Mouse (Mus musculus) embryonic facial prominence, embryonic 15.5 days (tissue): ENCODE measurements at regions not wholly inside any gene's neighbourhood (a gene's known extent, or its start where the extent isn't known, plus 50 kb on each side); places are given as distances from the start of the nearest gene placed in this dataset.

Experiments used
- ATAC-seq: fragments of 200-750 bp; cut with Nextera tagmentation; 2 replicates; pipeline ENCODE4 v1.8.0; 2017; ENCODE audit warnings: low read depth, moderate TSS enrichment; ENCODE audit not compliant: insufficient number of reproducible peaks, low FRiP score, low TSS enrichment
- H3K27ac ChIP-seq: fragments of 300-500 bp; sonication (generic); replicated peaks from 2 replicates; pipeline ENCODE4 v1.5.1; 2015; ENCODE audit warnings: mild to moderate bottlenecking, inconsistent platforms
- H3K27me3 ChIP-seq: fragments of 300-500 bp; sonication (generic); 2 replicates; pipeline ENCODE4 v1.6.1; 2015; ENCODE audit warnings: inconsistent platforms
- H3K36me3 ChIP-seq: fragments of 300-500 bp; sonication (generic); 2 replicates; pipeline ENCODE4 v1.6.1; 2015; ENCODE audit warnings: mild to moderate bottlenecking, inconsistent platforms
- H3K4me1 ChIP-seq: fragments of 300-500 bp; sonication (generic); 2 replicates; pipeline ENCODE4 v1.6.1; 2015; ENCODE audit warnings: inconsistent platforms
- H3K4me2 ChIP-seq: fragments of 300-500 bp; sonication (generic); replicated peaks from 2 replicates; pipeline ENCODE4 v1.6.1; 2015; ENCODE audit warnings: mild to moderate bottlenecking, inconsistent platforms
- H3K4me3 ChIP-seq: fragments of 300-500 bp; sonication (generic); replicated peaks from 2 replicates; pipeline ENCODE4 v1.5.1; 2015; ENCODE audit warnings: mild to moderate bottlenecking, inconsistent platforms
- H3K9ac ChIP-seq: fragments of 300-500 bp; sonication (generic); 2 replicates; pipeline ENCODE4 v1.6.1; 2015; ENCODE audit warnings: inconsistent platforms
- H3K9me3 ChIP-seq: fragments of 300-500 bp; sonication (generic); replicated peaks from 2 replicates; pipeline ENCODE4 v1.6.1; 2016; ENCODE audit warnings: inconsistent platforms
- WGBS: fragments of 180-500 bp; shearing (Covaris S2); methylation state at CpG from one replicate; pipeline ENCODE4 v1.1.7; 2015; 5-methylcytosine and 5-hydroxymethylcytosine counted together

- H3K4me2 ChIP-seq, result no peak overlapping the region
- no peaks in the 10 kb centered on the region for H3K9me3 ChIP-seq
- no peak overlapping the region for H3K9ac ChIP-seq
- WGBS, result 51% methylated on average over 7 of the region's 7 CpGs
- ATAC-seq, result no peak
- H3K27me3 ChIP-seq, result no peaks in the 10 kb centered on the region
- no peak overlapping the region for H3K4me3 ChIP-seq
- H3K27ac ChIP-seq, result no peak overlapping the region
- no peaks in the 10 kb centered on the region for H3K36me3 ChIP-seq
- no peaks in the 10 kb centered on the region for H3K4me1 ChIP-seq
Observed at GRCm38 (mm10) chr16:24177131-24177530, 188.5 kb upstream of the Bcl6 start.

- Histone ChIP-seq H3K4me2 (no peak overlapping the region), H3K9ac (no peak overlapping the region), H3K4me3 (no peak overlapping the region), H3K27me3 (no peaks in the 10 kb centered on the region), H3K27ac (no peak overlapping the region), H3K4me1 (no peaks in the 10 kb centered on the region), H3K36me3 (no peaks in the 10 kb centered on the region), H3K9me3 (no peaks in the 10 kb centered on the region)
- ATAC-seq, result no peak
- 55% methylated on average over 2 of the region's 2 CpGs for WGBS
Observed at GRCm38 (mm10) chr16:24176057-24176456, 187.4 kb upstream of the Bcl6 start.

- no peak overlapping the region for H3K27ac ChIP-seq
- no peak overlapping the region for H3K9ac ChIP-seq
- no peaks in the 10 kb centered on the region for H3K4me1 ChIP-seq
- no peak overlapping the region for H3K4me2 ChIP-seq
- no peak for ATAC-seq
- H3K36me3 ChIP-seq, result no peaks in the 10 kb centered on the region
- no peak overlapping the region for H3K4me3 ChIP-seq
- H3K27me3 ChIP-seq, result no peaks in the 10 kb centered on the region
- WGBS, result 65% methylated on average over 9 of the region's 9 CpGs
- no peaks in the 10 kb centered on the region for H3K9me3 ChIP-seq
Observed at GRCm38 (mm10) chr16:24175235-24175760, 186.6 kb upstream of the Bcl6 start.

- WGBS, result 72% methylated on average over 3 of the region's 3 CpGs
- no peak overlapping the region for H3K4me2 ChIP-seq
Observed at GRCm38 (mm10) chr16:24174595-24174994, 185.9 kb upstream of the Bcl6 start.

GRCm38 (mm10) chr16:24173783-24174518, 185.3 kb upstream of the Bcl6 start:
- Histone ChIP-seq H3K4me3 (no peak overlapping the region), H3K4me1 (no peaks in the 10 kb centered on the region), H3K36me3 (no peaks in the 10 kb centered on the region), H3K9ac (no peak overlapping the region), H3K27ac (no peak overlapping the region), H3K4me2 (no peak overlapping the region), H3K9me3 (no peaks in the 10 kb centered on the region), H3K27me3 (no peaks in the 10 kb centered on the region)
- ATAC-seq, result no peak
- WGBS, result 86% methylated on average over 5 of the region's 5 CpGs

More at GRCm38 (mm10) chr16:24174595-24174994, 185.9 kb upstream of the Bcl6 start:
- Histone ChIP-seq H3K9ac (no peak overlapping the region), H3K9me3 (no peaks in the 10 kb centered on the region), H3K4me1 (no peaks in the 10 kb centered on the region), H3K36me3 (no peaks in the 10 kb centered on the region), H3K27me3 (no peaks in the 10 kb centered on the region), H3K27ac (no peak overlapping the region), H3K4me3 (no peak overlapping the region)
- no peak for ATAC-seq

- Histone ChIP-seq H3K9me3 (no peaks in the 10 kb centered on the region), H3K4me1 (no peaks in the 10 kb centered on the region), H3K9ac (no peak overlapping the region), H3K4me3 (no peak overlapping the region), H3K27me3 (no peaks in the 10 kb centered on the region), H3K27ac (no peak overlapping the region), H3K4me2 (no peak overlapping the region), H3K36me3 (no peaks in the 10 kb centered on the region)
- no peak for ATAC-seq
- WGBS, result 91% methylated on average over 2 of the region's 2 CpGs
Observed at GRCm38 (mm10) chr16:24172653-24173052, 184.0 kb upstream of the Bcl6 start.

GRCm38 (mm10) chr16:24172065-24172464, 183.4 kb upstream of the Bcl6 start:
- H3K36me3 ChIP-seq, result no peaks in the 10 kb centered on the region
- no peak overlapping the region for H3K27ac ChIP-seq
- H3K27me3 ChIP-seq, result no peaks in the 10 kb centered on the region
- no peaks in the 10 kb centered on the region for H3K4me1 ChIP-seq
- no peaks in the 10 kb centered on the region for H3K9me3 ChIP-seq
- no peak overlapping the region for H3K9ac ChIP-seq
- WGBS, result 76% methylated on average over 5 of the region's 5 CpGs
- H3K4me2 ChIP-seq, result no peak overlapping the region
- no peak for ATAC-seq
- H3K4me3 ChIP-seq, result no peak overlapping the region

- Histone ChIP-seq H3K4me1 (no peaks in the 10 kb centered on the region), H3K9me3 (no peaks in the 10 kb centered on the region), H3K9ac (no peak overlapping the region), H3K4me3 (no peak overlapping the region), H3K36me3 (no peaks in the 10 kb centered on the region), H3K4me2 (no peak overlapping the region), H3K27ac (no peak overlapping the region), H3K27me3 (no peaks in the 10 kb centered on the region)
- ATAC-seq, result no peak
- 79% methylated on average over 4 of the region's 4 CpGs for WGBS
Observed at GRCm38 (mm10) chr16:24171161-24171560, 182.5 kb upstream of the Bcl6 start.

GRCm38 (mm10) chr16:24166496-24166895, 177.8 kb upstream of the Bcl6 start:
- Histone ChIP-seq H3K9me3 (no peaks in the 10 kb centered on the region), H3K27me3 (no peaks in the 10 kb centered on the region), H3K4me3 (no peak overlapping the region), H3K36me3 (no peaks in the 10 kb centered on the region), H3K9ac (no peak overlapping the region), H3K4me1 (peaks cover 7% of the 10 kb centered on the region; the same call in 1 of the 2 replicates), H3K27ac (no peak overlapping the region), H3K4me2 (no peak overlapping the region)
- ATAC-seq, result no peak

GRCm38 (mm10) chr16:24165461-24166081, 176.9 kb upstream of the Bcl6 start:
- no peak overlapping the region for H3K4me2 ChIP-seq
- H3K9me3 ChIP-seq, result no peaks in the 10 kb centered on the region
- H3K36me3 ChIP-seq, result no peaks in the 10 kb centered on the region
- ATAC-seq, result no peak
- 0 out of 2 replicates have a peak overlapping the region, but pooled peaks have one; percentile 34 for H3K27ac ChIP-seq
- 58% methylated on average over 11 of the region's 11 CpGs for WGBS
- no peaks in the 10 kb centered on the region for H3K27me3 ChIP-seq
- H3K9ac ChIP-seq, result no peak overlapping the region
- H3K4me1 ChIP-seq, result peaks cover 7% of the 10 kb centered on the region; the same call in 1 of the 2 replicates
- no peak overlapping the region for H3K4me3 ChIP-seq

- Histone ChIP-seq H3K36me3 (no peaks in the 10 kb centered on the region), H3K9ac (no peak overlapping the region)
- 73% methylated on average over 5 of the region's 5 CpGs for WGBS
Observed at GRCm38 (mm10) chr16:24160705-24161285, 172.1 kb upstream of the Bcl6 start.

More at GRCm38 (mm10) chr16:24160705-24161285, 172.1 kb upstream of the Bcl6 start:
- Histone ChIP-seq H3K4me2 (no peak overlapping the region), H3K9me3 (no peaks in the 10 kb centered on the region), H3K27me3 (no peaks in the 10 kb centered on the region), H3K4me1 (peaks cover 6% of the 10 kb centered on the region; the same call in 1 of the 2 replicates), H3K27ac (no peak overlapping the region), H3K4me3 (no peak overlapping the region)
- no peak for ATAC-seq
